In the genomic region with DNA sequence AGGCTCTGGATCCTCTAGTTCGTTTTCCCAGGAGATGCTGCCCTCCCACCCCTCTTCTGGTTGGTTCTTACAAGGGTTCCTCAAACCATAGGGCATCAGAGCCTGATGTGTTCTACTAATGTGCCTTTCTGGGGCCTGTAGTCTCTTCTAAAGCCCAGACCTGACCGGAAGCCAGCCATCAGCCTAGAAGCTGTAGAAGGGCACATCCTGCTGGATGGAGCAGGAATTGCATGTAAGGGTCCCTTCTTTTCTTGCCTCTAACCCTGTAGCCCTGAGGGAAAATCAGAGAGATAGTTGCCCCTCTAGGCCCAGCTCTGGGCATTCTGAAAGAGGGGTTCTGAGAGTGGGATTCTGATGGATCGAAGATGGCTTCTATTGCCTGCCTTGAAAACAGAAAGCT, we compare ENCODE assay signal across 13 mouse cellular contexts.
DNase-seq lines count a peak whose midpoint lies in the region; ATAC-seq and TF ChIP-seq lines count a peak whose summit lies in the region.
"Had no signal": no experiment of that assay in that cellular context is flagged by ENCODE, and none has a peak within 500 bp of the region (broad histone marks: within the 10 kb centered on the region; RNA-seq: fewer than 3 reads in every experiment).

No protein-coding gene starts in this region.

- no peaks in the 10 kb centered on the region for H3K4me1 ChIP-seq in limb, embryonic 11.5 days (ENCODE audit: control insufficient read depth, insufficient read depth, low read length)
- H3K4me1 ChIP-seq: heart, embryonic 13.5 days; neural tube, embryonic 12.5 days had no signal

- peak; percentile 71 for ATAC-seq in CD4-positive, CD25-positive, alpha-beta regulatory T cell, adult 4 months
- ATAC-seq in limb, embryonic 11.5 days (ENCODE audit: insufficient number of reproducible peaks, low FRiP score, low TSS enrichment, low read depth), result no peak
- no peak for ATAC-seq in frontal cortex, adult (ENCODE audit: low TSS enrichment)
- ATAC-seq: activated CD4-positive, CD25-positive, alpha-beta regulatory T cell, adult 4 months had no signal

- peak; percentile 43 for TF ChIP-seq CTCF in left cerebral cortex, adult 2 months (IDR thresholded peaks at IDR 0.05)

- no peaks in the 10 kb centered on the region for H3K27me3 ChIP-seq in limb, embryonic 11.5 days (ENCODE audit: control insufficient read depth, insufficient read depth, low read length)
- H3K27me3 ChIP-seq: heart, embryonic 13.5 days; neural tube, embryonic 12.5 days had no signal

- no peaks in the 10 kb centered on the region for H3K9me3 ChIP-seq in limb, embryonic 11.5 days (ENCODE audit: control insufficient read depth, low read length)
- H3K9me3 ChIP-seq: forebrain, embryonic 10.5 days; heart, embryonic 13.5 days; neural tube, embryonic 12.5 days had no signal

- no peak overlapping the region for H3K9ac ChIP-seq in limb, embryonic 11.5 days (ENCODE audit: low read length)
- H3K9ac ChIP-seq: heart, embryonic 13.5 days; neural tube, embryonic 12.5 days had no signal

- H3K27ac ChIP-seq in left cerebral cortex, adult 2 months, result no peak overlapping the region
- H3K27ac ChIP-seq in limb, embryonic 11.5 days (replicated peaks; ENCODE audit: low read depth, low read length), result no peak overlapping the region
- H3K27ac ChIP-seq: forebrain, embryonic 10.5 days; heart, embryonic 13.5 days; neural tube, embryonic 12.5 days had no signal

- WGBS in limb, embryonic 11.5 days, result 76% methylated on average over 3 of the region's 3 CpGs

- H3K36me3 ChIP-seq in limb, embryonic 11.5 days (ENCODE audit: control insufficient read depth, insufficient read depth, low read length), result no peaks in the 10 kb centered on the region
- H3K36me3 ChIP-seq: neural tube, embryonic 12.5 days had no signal

- DNase-seq in left cerebral cortex, adult 2 months (ENCODE audit: extremely low spot score in 1 of 2, low spot score in 2 of 2), result no peak
- no peak for DNase-seq in left cerebral cortex, adult 11 months (ENCODE audit: low spot score)
- DNase-seq in WW6 (ENCODE audit: low read depth, low spot score), result peak; percentile 29
- peak; percentile 48 for DNase-seq in limb, embryonic 11.5 days (ENCODE audit: low spot score)
- DNase-seq in adrenal gland, postnatal 14 days, result no peak
- no peak for DNase-seq in left cerebral cortex, postnatal 36 days (ENCODE audit: low spot score in 2 of 2)
- DNase-seq: cerebellum, postnatal 10 days had no signal

- intact Hi-C loops in left cerebral cortex, adult 2 months (cut with DNase I), result no loop called here
- intact Hi-C loops in left cerebral cortex, postnatal 36 days (cut with DNase I), result no loop called here

- no peak overlapping the region for H3K4me3 ChIP-seq in left cerebral cortex, adult 2 months
- H3K4me3 ChIP-seq in limb, embryonic 11.5 days (ENCODE audit: low read depth, low read length), result no peak overlapping the region
- H3K4me3 ChIP-seq: forebrain, embryonic 10.5 days; heart, embryonic 13.5 days; neural tube, embryonic 12.5 days had no signal

- no peak overlapping the region for H3K4me2 ChIP-seq in limb, embryonic 11.5 days (ENCODE audit: low read depth, severe bottlenecking)
- H3K4me2 ChIP-seq: heart, embryonic 13.5 days; neural tube, embryonic 12.5 days had no signal

Comparison
In these comparisons a context has a peak if more than half of its experiments do, and no peak if none do; other contexts are left out.
1. DNase-seq: peak in WW6 (single experiment) and limb, embryonic 11.5 days (single experiment); none in left cerebral cortex, adult 2 months (0 of 2), left cerebral cortex, adult 11 months (single experiment), adrenal gland, postnatal 14 days (single experiment) and left cerebral cortex, postnatal 36 days (0 of 2).